Mouse (Mus musculus) stomach, embryonic 14.5 days (tissue): Measurements from ENCODE around the gene Nr3c2. TPM values are rescaled to one million over a fixed set of nuclear protein-coding genes. Genes with fewer than 3 reads are reported as not detected.

Experiments
- ATAC-seq: fragments of 200-750 bp; cut with Nextera tagmentation; 2 replicates; pipeline ENCODE4 v1.8.0; 2017; ENCODE audit warnings: low read depth, moderate TSS enrichment; ENCODE audit not compliant: insufficient number of reproducible peaks, insufficient read depth, low FRiP score
- H3K27ac ChIP-seq: fragments of 300-500 bp; sonication (generic); 2 replicates; pipeline ENCODE4 v1.5.1; 2014; ENCODE audit warnings: mild to moderate bottlenecking, low read length, moderate library complexity, mixed read lengths
- H3K27me3 ChIP-seq: fragments of 300-500 bp; sonication (generic); 2 replicates; pipeline ENCODE4 v1.6.1; 2014; ENCODE audit warnings: low read length, control low read depth, mixed read lengths; ENCODE audit not compliant: control insufficient read depth, insufficient read depth
- H3K36me3 ChIP-seq: fragments of 300-500 bp; sonication (generic); 2 replicates; pipeline ENCODE4 v1.6.1; 2014; ENCODE audit warnings: mild to moderate bottlenecking, control low read depth, low read length, moderate library complexity, mixed read lengths; ENCODE audit not compliant: control insufficient read depth, insufficient read depth
- H3K4me1 ChIP-seq: fragments of 300-500 bp; sonication (generic); 2 replicates; pipeline ENCODE4 v1.6.1; 2014; ENCODE audit warnings: low read length, control low read depth, mixed read lengths; ENCODE audit not compliant: control insufficient read depth, insufficient read depth
- H3K4me2 ChIP-seq: fragments of 300-500 bp; sonication (generic); replicated peaks from 2 replicates; pipeline ENCODE4 v1.6.1; 2014; ENCODE audit warnings: low read depth, low read length, control low read depth
- H3K4me3 ChIP-seq: fragments of 300-500 bp; sonication (generic); 2 replicates; pipeline ENCODE4 v1.5.1; 2014; ENCODE audit warnings: low read depth, low read length, control low read depth
- H3K9ac ChIP-seq: fragments of 300-500 bp; sonication (generic); replicated peaks from 2 replicates; pipeline ENCODE4 v1.6.1; 2014; ENCODE audit warnings: low read depth, mild to moderate bottlenecking, control low read depth, low read length, moderate library complexity, mixed read lengths
- H3K9me3 ChIP-seq: fragments of 300-500 bp; sonication (generic); 2 replicates; pipeline ENCODE4 v1.6.1; 2016; ENCODE audit warnings: low read depth, low read length, control low read depth; ENCODE audit not compliant: control insufficient read depth
- WGBS: fragments of 180-500 bp; shearing (Covaris S2); extraction: QIAGEN DNeasy Blood & Tissue Kit; methylation state at CpG from one replicate; pipeline ENCODE4 v1.1.7; 2014; 5-methylcytosine and 5-hydroxymethylcytosine counted together
- polyA plus RNA-seq: library from polyadenylated mRNA; unstranded; fragments of >200 nt; fragmentation: Nextera tagmentation; extraction: Ambion mirVana; gene quantifications from 2 replicates; pipeline ENCODE4 v1.2.1, GENCODE M21; 2014

Nr3c2 gene
- polyA plus RNA-seq, 1 experiment from 2014 or later = 2.9 TPM

DNA sequence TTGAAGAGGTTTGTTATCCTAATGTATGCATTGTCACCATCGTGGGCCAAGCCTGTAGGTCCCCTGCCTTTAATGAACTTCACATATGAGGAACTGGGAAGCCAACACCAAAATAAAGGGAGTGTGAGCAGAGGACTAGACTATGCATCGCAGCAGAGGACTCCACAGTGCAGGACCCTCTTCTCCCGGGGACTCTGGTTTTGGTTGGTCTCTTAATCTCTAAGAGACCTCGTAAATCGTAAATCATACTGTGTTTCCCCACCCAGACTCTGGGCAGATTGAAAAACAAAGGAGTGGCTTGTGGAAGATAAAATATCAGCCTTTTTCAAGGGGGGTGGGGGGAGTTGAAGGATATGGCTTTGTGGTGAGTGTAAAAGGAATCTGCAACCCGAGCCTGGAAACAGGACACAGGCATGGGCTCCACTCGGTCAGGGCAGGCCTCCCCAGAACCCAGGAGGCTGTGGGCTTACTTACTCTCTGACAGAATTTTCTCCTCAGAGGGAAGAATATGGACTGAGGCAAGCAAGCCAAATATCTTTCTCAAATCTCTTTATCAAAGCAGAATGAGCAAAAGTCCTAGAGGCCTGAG, 234.6 kb downstream of the Nr3c2 start:
- H3K9me3 ChIP-seq = 0 out of 2 replicates have a peak, but pooled peaks cover 3% of the 10 kb centered on the region
- ATAC-seq = peak; percentile 60
- no peak overlapping the region for H3K4me3 ChIP-seq
- H3K4me1 ChIP-seq = no peaks in the 10 kb centered on the region
- H3K9ac ChIP-seq = no peak overlapping the region
- no peak overlapping the region for H3K4me2 ChIP-seq
- H3K36me3 ChIP-seq = no peaks in the 10 kb centered on the region
- no peaks in the 10 kb centered on the region for H3K27me3 ChIP-seq
- 34% methylated on average over 7 of the region's 7 CpGs for whole genome bisulfite sequencing
- H3K27ac ChIP-seq = no peak overlapping the region

DNA sequence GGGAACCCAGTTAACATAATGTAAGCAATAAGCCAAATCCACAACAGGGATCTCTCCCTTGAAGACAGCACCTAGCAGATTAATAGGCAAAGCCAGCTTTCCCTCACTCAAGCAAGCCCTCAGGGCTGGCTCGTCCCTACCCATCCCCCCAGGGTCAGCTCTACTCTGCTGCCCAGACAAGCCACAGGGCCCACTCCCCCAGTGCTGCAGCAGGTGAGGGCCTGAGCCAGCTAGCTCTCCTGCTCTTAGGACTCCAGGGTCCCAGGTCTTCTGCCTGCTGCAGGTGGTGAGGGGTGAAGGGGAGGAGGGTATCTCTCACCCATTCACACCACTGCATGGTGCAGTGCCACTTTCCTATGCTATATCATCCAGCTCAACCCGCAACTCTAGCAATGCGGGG, 246.0 kb downstream of the Nr3c2 start:
- Histone ChIP-seq H3K9me3 (no peaks in the 10 kb centered on the region), H3K4me3 (no peak overlapping the region), H3K9ac (no peak overlapping the region), H3K27me3 (no peaks in the 10 kb centered on the region), H3K4me1 (no peaks in the 10 kb centered on the region), H3K36me3 (no peaks in the 10 kb centered on the region), H3K27ac (no peak overlapping the region), H3K4me2 (no peak overlapping the region)
- ATAC-seq = no peak
- WGBS = 85% methylated on average over 3 of the region's 3 CpGs

GRCm38 (mm10) chr8:77154496-77154895, 255.3 kb downstream of the Nr3c2 start:
- H3K27me3 ChIP-seq = no peaks in the 10 kb centered on the region
- no peaks in the 10 kb centered on the region for H3K36me3 ChIP-seq
- no peak overlapping the region for H3K27ac ChIP-seq
- no peak overlapping the region for H3K9ac ChIP-seq
- H3K4me3 ChIP-seq = no peak overlapping the region
- 46% methylated on average over 3 of the region's 3 CpGs for WGBS
- no peaks in the 10 kb centered on the region for H3K9me3 ChIP-seq
- no peak overlapping the region for H3K4me2 ChIP-seq
- no peak for ATAC-seq
- no peaks in the 10 kb centered on the region for H3K4me1 ChIP-seq

GRCm38 (mm10) chr8:77169320-77169719, 270.1 kb downstream of the Nr3c2 start:
- H3K27me3 ChIP-seq = no peaks in the 10 kb centered on the region
- no peak overlapping the region for H3K9ac ChIP-seq
- H3K4me2 ChIP-seq = no peak overlapping the region
- H3K27ac ChIP-seq = no peak overlapping the region
- H3K36me3 ChIP-seq = no peaks in the 10 kb centered on the region
- WGBS = 77% methylated on average over 6 of the region's 6 CpGs
- no peaks in the 10 kb centered on the region for H3K9me3 ChIP-seq
- H3K4me3 ChIP-seq = no peak overlapping the region
- no peaks in the 10 kb centered on the region for H3K4me1 ChIP-seq
- peak; percentile 37; the same call in 1 of the 2 replicates for ATAC-seq

- 73% methylated on average over 4 of the region's 4 CpGs for WGBS
- Histone ChIP-seq H3K27ac (no peak overlapping the region), H3K4me1 (no peaks in the 10 kb centered on the region)
Observed at GRCm38 (mm10) chr8:77169757-77170438, 270.7 kb downstream of the Nr3c2 start.

GRCm38 (mm10) chr8:77170439-77170759, 271.2 kb downstream of the Nr3c2 start:
- 91% methylated on average over 4 of the region's 4 CpGs for WGBS
- Histone ChIP-seq H3K27ac (no peak overlapping the region), H3K4me3 (no peak overlapping the region), H3K36me3 (no peaks in the 10 kb centered on the region), H3K27me3 (no peaks in the 10 kb centered on the region), H3K9ac (no peak overlapping the region), H3K9me3 (no peaks in the 10 kb centered on the region), H3K4me1 (no peaks in the 10 kb centered on the region), H3K4me2 (no peak overlapping the region)
- ATAC-seq = no peak

More at GRCm38 (mm10) chr8:77169757-77170438, 270.7 kb downstream of the Nr3c2 start:
- no peak overlapping the region for H3K4me2 ChIP-seq
- H3K36me3 ChIP-seq = no peaks in the 10 kb centered on the region
- H3K4me3 ChIP-seq = no peak overlapping the region
- no peaks in the 10 kb centered on the region for H3K9me3 ChIP-seq
- ATAC-seq = no peak
- no peaks in the 10 kb centered on the region for H3K27me3 ChIP-seq
- no peak overlapping the region for H3K9ac ChIP-seq

GRCm38 (mm10) chr8:77173075-77173657, 273.9 kb downstream of the Nr3c2 start:
- Histone ChIP-seq H3K4me1 (no peaks in the 10 kb centered on the region), H3K27ac (no peak overlapping the region), H3K9me3 (no peaks in the 10 kb centered on the region), H3K27me3 (no peaks in the 10 kb centered on the region), H3K9ac (no peak overlapping the region), H3K4me2 (no peak overlapping the region), H3K4me3 (no peak overlapping the region), H3K36me3 (no peaks in the 10 kb centered on the region)
- 64% methylated on average over 12 of the region's 12 CpGs for WGBS
- no peak for ATAC-seq

DNA sequence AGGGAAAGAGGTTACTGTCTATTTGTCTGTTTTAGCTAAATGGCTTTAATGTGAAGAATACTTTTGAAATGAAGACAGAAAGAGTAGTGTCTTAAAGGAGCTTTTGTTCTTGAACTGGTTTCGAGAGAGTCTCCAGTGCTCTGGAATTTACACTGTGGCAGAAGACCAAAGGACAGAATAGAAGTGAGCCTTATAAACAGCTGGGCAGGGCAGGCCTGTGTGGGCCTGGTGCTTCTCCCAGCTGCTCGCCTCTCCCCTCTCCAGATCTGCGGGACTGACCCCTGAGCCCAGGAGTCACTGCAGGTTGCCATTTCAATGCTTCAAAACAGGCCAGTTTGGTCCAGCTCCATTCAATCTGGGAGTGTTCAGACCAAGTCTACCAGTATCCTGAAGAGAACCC, 274.5 kb downstream of the Nr3c2 start:
- H3K4me2 ChIP-seq = no peak overlapping the region
- ATAC-seq = no peak
- WGBS = 56% methylated on average over 3 of the region's 3 CpGs

More for the DNA sequence above, 274.5 kb downstream of the Nr3c2 start:
- Histone ChIP-seq H3K36me3 (no peaks in the 10 kb centered on the region), H3K27ac (no peak overlapping the region), H3K9me3 (no peaks in the 10 kb centered on the region), H3K9ac (no peak overlapping the region), H3K4me3 (no peak overlapping the region), H3K27me3 (no peaks in the 10 kb centered on the region), H3K4me1 (no peaks in the 10 kb centered on the region)
